Mouse (Mus musculus): ENCODE results near the gene Cacna1b. TPM values are rescaled to one million over a fixed set of nuclear protein-coding genes. Genes with fewer than 3 reads are reported as not detected.

Gene Cacna1b
- polyA plus RNA-seq, 1 experiment: 12.5 TPM

DNA sequence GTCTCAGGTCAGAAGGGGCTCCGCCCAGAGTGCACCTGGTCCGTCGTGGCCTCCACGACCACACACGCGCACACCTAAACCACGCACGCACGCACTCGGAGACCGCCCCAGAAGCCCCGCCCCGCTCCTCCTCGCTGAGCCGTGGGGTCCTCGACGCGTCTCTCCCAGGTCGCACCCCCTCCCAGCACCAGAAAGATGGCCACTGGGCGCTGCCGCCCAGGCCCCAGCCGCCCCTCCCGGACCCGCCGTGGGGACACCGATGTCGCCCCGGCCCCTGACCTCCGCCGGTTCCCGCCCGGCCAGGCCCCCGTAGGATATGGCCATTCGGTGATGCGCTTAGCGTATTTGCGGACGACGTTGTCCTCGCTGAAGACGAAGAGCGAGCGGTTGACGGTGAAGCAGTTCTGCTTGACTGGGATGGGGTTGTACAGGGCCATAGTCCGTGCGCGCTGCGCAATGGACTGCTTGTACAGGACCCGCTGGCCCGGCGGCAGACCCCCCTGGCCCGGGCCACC, 449 bp downstream of the Cacna1b start:
- peaks cover 17% of the 10 kb centered on the region for H3K4me1 ChIP-seq (replicated peaks; ENCODE audit: control insufficient read depth, insufficient read depth, low read length)
- peak overlapping the region; percentile 8 for H3K4me3 ChIP-seq (ENCODE audit: control insufficient read depth, insufficient read depth, low read length)
- H3K27me3 ChIP-seq (ENCODE audit: control insufficient read depth, insufficient read depth, low read length): peaks cover 10% of the 10 kb centered on the region
- no peak for DNase-seq
- TF ChIP-seq POLR2A (IDR thresholded peaks at IDR 0.05; ENCODE audit: control insufficient read depth, extremely low read depth, insufficient read depth, low read length, poor library complexity) (no peak), CTCF (IDR thresholded peaks at IDR 0.05; ENCODE audit: borderline replicate concordance, control insufficient read depth, extremely low read depth, insufficient read depth, low read length, poor library complexity) (no peak)
- 3% methylated on average over 51 of the region's 52 CpGs for WGBS
- H3K27ac ChIP-seq (ENCODE audit: control insufficient read depth, insufficient read depth, low read length): no peak overlapping the region
- H3K36me3 ChIP-seq (ENCODE audit: control insufficient read depth, insufficient read depth, low read length): no peaks in the 10 kb centered on the region

GRCm38 (mm10) chr2:24761923-24762445, 968 bp downstream of the Cacna1b start:
- TF ChIP-seq POLR2A (IDR thresholded peaks at IDR 0.05; ENCODE audit: control insufficient read depth, extremely low read depth, insufficient read depth, low read length, poor library complexity) (0 out of 2 replicates have a peak, but pooled peaks have one; percentile 23), CTCF (IDR thresholded peaks at IDR 0.05; ENCODE audit: borderline replicate concordance, control insufficient read depth, extremely low read depth, insufficient read depth, low read length, poor library complexity) (no peak)
- H3K27me3 ChIP-seq (ENCODE audit: control insufficient read depth, insufficient read depth, low read length): peaks cover 10% of the 10 kb centered on the region
- H3K4me1 ChIP-seq (replicated peaks; ENCODE audit: control insufficient read depth, insufficient read depth, low read length): peaks cover 17% of the 10 kb centered on the region
- H3K27ac ChIP-seq (ENCODE audit: control insufficient read depth, insufficient read depth, low read length): no peak overlapping the region
- DNase-seq: peak; percentile 67
- 1% methylated on average over 35 of the region's 35 CpGs for WGBS
- no peaks in the 10 kb centered on the region for H3K36me3 ChIP-seq (ENCODE audit: control insufficient read depth, insufficient read depth, low read length)
- H3K4me3 ChIP-seq (ENCODE audit: control insufficient read depth, insufficient read depth, low read length): peak overlapping the region; percentile 8

DNA sequence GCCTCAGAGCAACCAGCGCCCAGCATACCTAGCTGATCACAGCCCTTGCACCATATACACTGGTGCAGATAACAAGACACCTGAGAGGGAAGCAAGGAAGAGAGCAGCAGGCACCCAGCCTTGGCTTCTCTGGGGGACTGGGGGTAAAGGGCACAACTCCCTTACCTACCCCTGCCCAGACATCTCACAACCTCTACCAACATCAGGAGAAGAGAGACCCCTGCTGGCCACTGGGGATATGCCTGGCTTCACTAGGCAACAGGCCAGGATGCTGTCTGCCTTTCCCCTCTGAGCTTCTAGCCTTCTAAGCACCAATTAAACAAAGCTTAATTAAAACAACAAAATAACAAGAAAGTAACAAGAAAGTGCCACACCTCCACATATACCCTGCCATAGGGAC, 7.7 kb downstream of the Cacna1b start:
- Histone ChIP-seq H3K4me1 (replicated peaks; ENCODE audit: control insufficient read depth, insufficient read depth, low read length) (peaks cover 28% of the 10 kb centered on the region), H3K27ac (ENCODE audit: control insufficient read depth, insufficient read depth, low read length) (no peak overlapping the region), H3K27me3 (ENCODE audit: control insufficient read depth, insufficient read depth, low read length) (no peaks in the 10 kb centered on the region; the same call in 1 of the 2 replicates), H3K4me3 (ENCODE audit: control insufficient read depth, insufficient read depth, low read length) (no peak overlapping the region), H3K36me3 (ENCODE audit: control insufficient read depth, insufficient read depth, low read length) (no peaks in the 10 kb centered on the region)
- peak; percentile 82 for DNase-seq
- 100% methylated on average over 1 of the region's 1 CpGs for WGBS
- peak; percentile 88; the same call in 1 of the 2 replicates for TF ChIP-seq CTCF (IDR thresholded peaks at IDR 0.05; ENCODE audit: borderline replicate concordance, control insufficient read depth, extremely low read depth, insufficient read depth, low read length, poor library complexity)
- TF ChIP-seq POLR2A (IDR thresholded peaks at IDR 0.05; ENCODE audit: control insufficient read depth, extremely low read depth, insufficient read depth, low read length, poor library complexity): no peak

- no peak overlapping the region for H3K27ac ChIP-seq (ENCODE audit: control insufficient read depth, insufficient read depth, low read length)
- no peak overlapping the region for H3K4me3 ChIP-seq (ENCODE audit: control insufficient read depth, insufficient read depth, low read length)
- H3K27me3 ChIP-seq (ENCODE audit: control insufficient read depth, insufficient read depth, low read length): no peaks in the 10 kb centered on the region
- 93% methylated on average over 4 of the region's 4 CpGs for WGBS
- DNase-seq: no peak
- TF ChIP-seq POLR2A (IDR thresholded peaks at IDR 0.05; ENCODE audit: control insufficient read depth, extremely low read depth, insufficient read depth, low read length, poor library complexity) (no peak), CTCF (IDR thresholded peaks at IDR 0.05; ENCODE audit: borderline replicate concordance, control insufficient read depth, extremely low read depth, insufficient read depth, low read length, poor library complexity) (no peak)
- no peaks in the 10 kb centered on the region for H3K36me3 ChIP-seq (ENCODE audit: control insufficient read depth, insufficient read depth, low read length)
- H3K4me1 ChIP-seq (replicated peaks; ENCODE audit: control insufficient read depth, insufficient read depth, low read length): peaks cover 44% of the 10 kb centered on the region
Observed at GRCm38 (mm10) chr2:24752599-24752998, 10.4 kb downstream of the Cacna1b start.

DNA sequence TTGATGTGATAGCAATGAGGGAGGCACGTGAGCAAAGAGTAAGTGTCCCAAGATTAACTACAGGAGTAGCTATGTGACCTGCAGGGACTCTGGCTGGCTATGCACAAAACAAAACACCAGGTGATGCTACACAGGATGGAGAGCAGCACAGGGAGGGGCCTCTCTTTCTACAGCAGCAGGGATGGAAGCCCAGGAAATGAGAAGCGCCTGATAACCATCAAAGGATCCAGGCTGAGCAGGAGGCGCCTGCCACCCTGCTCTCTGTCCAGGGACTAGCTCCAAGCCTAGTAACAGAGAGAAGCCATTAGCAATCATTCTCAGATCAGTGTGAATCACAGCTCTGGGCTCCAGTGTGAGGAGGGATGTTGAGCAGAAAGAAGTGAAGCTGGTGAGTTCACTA, 12.9 kb downstream of the Cacna1b start:
- 5% methylated on average over 3 of the region's 3 CpGs for WGBS
- Histone ChIP-seq H3K27me3 (ENCODE audit: control insufficient read depth, insufficient read depth, low read length) (no peaks in the 10 kb centered on the region), H3K4me3 (ENCODE audit: control insufficient read depth, insufficient read depth, low read length) (no peak overlapping the region), H3K27ac (ENCODE audit: control insufficient read depth, insufficient read depth, low read length) (peak overlapping the region; percentile 41), H3K36me3 (ENCODE audit: control insufficient read depth, insufficient read depth, low read length) (no peaks in the 10 kb centered on the region), H3K4me1 (replicated peaks; ENCODE audit: control insufficient read depth, insufficient read depth, low read length) (peaks cover 58% of the 10 kb centered on the region)
- peak; percentile 40 for DNase-seq
- TF ChIP-seq POLR2A (IDR thresholded peaks at IDR 0.05; ENCODE audit: control insufficient read depth, extremely low read depth, insufficient read depth, low read length, poor library complexity) (no peak), CTCF (IDR thresholded peaks at IDR 0.05; ENCODE audit: borderline replicate concordance, control insufficient read depth, extremely low read depth, insufficient read depth, low read length, poor library complexity) (no peak)

DNA sequence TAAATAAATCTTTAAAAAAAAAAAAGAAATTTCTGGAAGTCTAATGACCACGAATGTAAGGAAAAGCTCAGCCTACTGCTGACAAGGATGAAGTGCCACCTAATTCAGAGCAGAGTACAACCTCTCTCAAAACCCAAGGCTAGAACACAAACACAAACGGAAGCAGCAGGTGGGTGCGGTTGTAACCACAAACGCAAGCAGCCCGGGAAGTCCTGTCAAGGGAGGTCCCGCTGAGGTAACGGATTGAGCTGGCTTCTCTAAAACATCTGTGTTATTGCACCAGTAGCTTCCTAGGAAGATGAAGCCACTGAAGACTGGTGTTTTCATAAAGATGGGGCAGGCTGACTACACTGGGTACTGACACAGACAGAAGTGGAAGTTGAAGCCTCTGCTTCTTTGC, 15.1 kb downstream of the Cacna1b start:
- WGBS: 3% methylated on average over 7 of the region's 7 CpGs

More for the DNA sequence above, 15.1 kb downstream of the Cacna1b start:
- peaks cover 68% of the 10 kb centered on the region for H3K4me1 ChIP-seq (replicated peaks; ENCODE audit: control insufficient read depth, insufficient read depth, low read length)
- no peak overlapping the region for H3K4me3 ChIP-seq (ENCODE audit: control insufficient read depth, insufficient read depth, low read length)
- DNase-seq: peak; percentile 86
- no peaks in the 10 kb centered on the region for H3K36me3 ChIP-seq (ENCODE audit: control insufficient read depth, insufficient read depth, low read length)
- no peaks in the 10 kb centered on the region for H3K27me3 ChIP-seq (ENCODE audit: control insufficient read depth, insufficient read depth, low read length)
- TF ChIP-seq CTCF (IDR thresholded peaks at IDR 0.05; ENCODE audit: borderline replicate concordance, control insufficient read depth, extremely low read depth, insufficient read depth, low read length, poor library complexity) (no peak), POLR2A (IDR thresholded peaks at IDR 0.05; ENCODE audit: control insufficient read depth, extremely low read depth, insufficient read depth, low read length, poor library complexity) (no peak)
- peak overlapping the region; percentile 88; the same call in 1 of the 2 replicates for H3K27ac ChIP-seq (ENCODE audit: control insufficient read depth, insufficient read depth, low read length)
